Mouse (Mus musculus) ES-Bruce4 (cell line): ENCODE data around the gene Atp2b4.

Experiments used
- CTCF ChIP-seq: IDR thresholded peaks from one replicate; pipeline ENCODE4 v1.8.1; 2011; ENCODE audit warnings: low read depth, low read length
- EP300 ChIP-seq: IDR thresholded peaks from 2 replicates; pipeline ENCODE4 v1.6.1; 2011; ENCODE audit warnings: low read depth, low read length; ENCODE audit not compliant: insufficient read depth
- POLR2A ChIP-seq: IDR thresholded peaks from one replicate; pipeline ENCODE4 v1.8.1; 2011; ENCODE audit warnings: low read length; ENCODE audit not compliant: insufficient read depth

- TF ChIP-seq POLR2A: no peak
- no peak for TF ChIP-seq CTCF
- TF ChIP-seq EP300: no peak
These were observed 28.3 kb downstream of the Atp2b4 start for GRCm38 (mm10) chr1:133772553-133772952.
